Mouse (Mus musculus) spleen, postnatal 36 days (tissue): Measurements from ENCODE around the gene B4galnt2.
"Not testable (repeated sequence)": the region's sequence is repeated elsewhere in the genome, so short reads cannot be mapped to it uniquely, and the experiment has no call there.

Experiments
- DNase-seq, 2 experiments: peaks; one replicate each; pipeline ENCODE4 v3.0.0; 2022; ENCODE audit warnings: low spot score in 2 of 2, mixed read lengths in 1 of 2

The B4galnt2 gene

GRCm38 (mm10) chr11:95914571-95914991 is at the start of gene B4galnt2:
B4galnt2 (minus strand) TSS chr11:95914891.
- no peak for DNase-seq

DNA sequence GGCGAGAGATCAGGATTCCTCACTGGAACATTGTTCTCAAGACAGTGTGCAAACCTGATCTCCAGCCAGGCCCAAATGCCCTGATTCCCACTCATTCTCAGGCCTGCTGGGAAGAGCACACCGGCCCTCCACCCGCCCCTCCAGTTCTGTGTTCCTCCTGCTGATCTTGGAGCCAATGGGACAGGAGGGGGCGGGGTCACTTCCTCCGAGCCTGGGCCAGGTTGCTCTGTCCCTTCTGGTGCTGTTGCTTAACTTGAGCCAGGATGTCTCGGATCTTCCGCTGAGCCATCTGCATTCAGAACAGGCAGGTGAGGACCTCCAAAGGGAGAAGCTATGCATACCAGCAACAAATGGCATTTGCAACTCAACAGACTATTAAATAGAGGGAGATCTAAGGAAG is 48.6 kb upstream of the B4galnt2 start:
- no peak for DNase-seq

- no peak for DNase-seq
Measured at GRCm38 (mm10) chr11:95959152-95959551, 44.5 kb upstream of the B4galnt2 start.

DNA sequence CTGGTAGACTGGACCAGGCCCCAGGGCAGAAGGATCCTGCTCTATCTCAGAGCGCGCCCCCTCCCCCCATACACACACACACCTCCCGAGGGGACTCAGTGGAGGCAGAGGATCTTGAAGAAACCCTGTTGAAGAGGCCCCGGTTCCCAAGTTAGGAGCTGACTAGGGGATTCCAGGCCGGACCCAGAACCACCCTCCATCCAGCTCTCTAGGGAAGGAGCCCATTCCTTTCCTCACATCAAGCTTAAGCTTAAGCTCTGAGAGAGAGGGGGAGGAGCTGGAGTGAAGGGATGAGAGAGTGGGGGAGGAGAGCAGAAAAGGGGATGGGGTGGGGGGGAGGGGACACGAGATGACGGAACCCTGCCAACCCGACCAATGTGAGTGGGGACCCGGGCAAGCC is 43.6 kb upstream of the B4galnt2 start:
- DNase-seq: no peak

GRCm38 (mm10) chr11:95957407-95957806 is 42.7 kb upstream of the B4galnt2 start:
- no peak for DNase-seq

DNA sequence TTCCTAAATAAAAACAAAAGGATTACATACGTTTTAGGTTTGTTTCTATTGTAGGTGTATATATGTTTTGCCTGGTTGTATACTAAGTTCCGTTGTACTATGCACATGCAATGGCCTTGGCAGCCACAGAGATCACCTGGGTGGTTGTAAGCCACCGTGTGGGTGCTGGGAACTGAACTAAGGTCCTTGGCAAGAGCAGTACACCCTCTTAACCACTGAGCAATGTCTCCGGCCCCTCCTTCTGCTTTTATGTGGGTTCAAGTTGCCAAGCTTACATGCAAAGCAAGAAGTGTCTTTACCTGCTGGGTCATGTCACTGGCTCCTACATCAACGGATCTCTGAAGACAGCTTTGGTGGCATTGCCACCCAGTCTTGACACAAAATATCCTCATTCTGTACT is 38.6 kb upstream of the B4galnt2 start:
- DNase-seq: no peak

GRCm38 (mm10) chr11:95945838-95946472 is 31.3 kb upstream of the B4galnt2 start:
- no peak for DNase-seq

- DNase-seq: no peak
Measured at GRCm38 (mm10) chr11:95939828-95940507, 25.3 kb upstream of the B4galnt2 start.

DNA sequence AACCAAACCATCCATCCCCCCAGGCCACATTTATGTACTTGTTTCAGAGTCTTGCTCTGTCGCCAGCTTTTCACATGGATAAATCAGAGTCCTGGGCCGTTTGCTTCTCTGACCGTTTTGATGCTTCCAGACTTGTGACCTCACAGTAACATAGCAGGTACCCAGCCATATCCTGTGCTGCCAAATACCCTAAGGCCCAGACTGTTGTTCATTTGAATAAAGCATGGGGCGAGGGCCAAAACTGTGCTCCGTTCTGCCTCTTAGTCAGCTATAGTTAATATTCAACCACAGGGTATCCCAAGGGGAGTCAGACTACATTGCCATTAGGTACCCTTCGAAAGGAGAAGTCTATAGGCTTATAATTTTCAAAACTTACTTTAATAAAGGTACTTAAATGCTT is 21.7 kb upstream of the B4galnt2 start:
- DNase-seq: no peak

DNA sequence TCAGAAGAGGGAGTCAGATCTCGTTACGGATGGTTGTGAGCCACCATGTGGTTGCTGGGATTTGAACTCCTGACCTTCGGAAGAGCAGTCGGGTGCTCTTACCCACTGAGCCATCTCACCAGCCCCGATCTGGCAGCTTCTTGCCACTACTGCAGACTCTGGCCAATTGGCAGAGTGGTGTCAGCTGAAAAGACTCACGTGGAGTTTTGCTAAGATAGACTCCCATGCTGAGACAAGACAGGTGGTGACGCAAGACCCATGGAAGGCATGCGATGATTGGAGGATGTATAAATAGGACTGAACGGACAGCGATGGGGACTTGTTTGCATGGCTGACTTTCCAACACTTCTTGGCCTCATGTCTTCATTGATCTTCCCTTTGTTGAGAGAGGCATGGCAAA is 17.5 kb upstream of the B4galnt2 start:
- not testable (repeated sequence) for DNase-seq

GRCm38 (mm10) chr11:95926398-95926797 is 11.7 kb upstream of the B4galnt2 start:
- DNase-seq: no peak

DNA sequence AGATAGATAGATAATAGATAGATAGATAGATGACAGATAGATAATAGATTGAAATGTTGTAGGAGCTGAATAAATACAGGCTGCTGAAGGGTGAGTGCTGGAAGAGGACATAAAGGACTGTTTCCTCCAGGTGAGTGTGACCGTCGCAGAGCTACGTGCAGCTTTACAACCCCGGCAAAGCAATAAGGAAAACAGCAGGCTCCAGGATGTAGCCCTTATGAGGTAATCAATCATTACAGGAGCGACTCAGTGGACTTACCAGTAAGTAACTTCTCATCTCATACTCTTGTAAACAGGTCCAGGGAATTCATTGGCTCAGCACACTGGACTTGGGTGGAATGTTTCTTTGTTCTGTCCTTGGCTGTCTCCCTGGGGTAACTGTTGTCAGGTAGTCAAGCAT is 11.3 kb upstream of the B4galnt2 start:
- DNase-seq: no peak

- no peak for DNase-seq
Measured at GRCm38 (mm10) chr11:95924215-95924614, 9.5 kb upstream of the B4galnt2 start.

DNA sequence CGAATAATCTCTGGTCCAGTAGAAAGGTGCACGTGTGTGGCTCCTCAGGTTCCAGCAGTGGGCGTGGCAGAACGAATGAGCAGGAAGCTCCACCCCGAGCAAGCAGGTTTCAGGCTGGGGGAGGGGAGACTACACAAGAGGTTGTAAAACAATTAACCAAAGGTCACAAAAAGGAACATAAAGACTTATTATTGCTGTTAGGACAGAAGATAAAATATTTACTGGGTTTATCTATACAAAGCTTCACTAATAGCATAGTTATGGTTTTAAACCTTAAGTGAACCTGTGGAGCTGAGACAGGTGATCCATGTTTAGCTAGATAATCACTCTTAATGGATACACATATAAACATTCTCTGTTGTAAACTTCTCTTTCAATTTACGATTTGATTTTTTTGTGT is 8.8 kb upstream of the B4galnt2 start:
- DNase-seq: not testable (repeated sequence)

DNA sequence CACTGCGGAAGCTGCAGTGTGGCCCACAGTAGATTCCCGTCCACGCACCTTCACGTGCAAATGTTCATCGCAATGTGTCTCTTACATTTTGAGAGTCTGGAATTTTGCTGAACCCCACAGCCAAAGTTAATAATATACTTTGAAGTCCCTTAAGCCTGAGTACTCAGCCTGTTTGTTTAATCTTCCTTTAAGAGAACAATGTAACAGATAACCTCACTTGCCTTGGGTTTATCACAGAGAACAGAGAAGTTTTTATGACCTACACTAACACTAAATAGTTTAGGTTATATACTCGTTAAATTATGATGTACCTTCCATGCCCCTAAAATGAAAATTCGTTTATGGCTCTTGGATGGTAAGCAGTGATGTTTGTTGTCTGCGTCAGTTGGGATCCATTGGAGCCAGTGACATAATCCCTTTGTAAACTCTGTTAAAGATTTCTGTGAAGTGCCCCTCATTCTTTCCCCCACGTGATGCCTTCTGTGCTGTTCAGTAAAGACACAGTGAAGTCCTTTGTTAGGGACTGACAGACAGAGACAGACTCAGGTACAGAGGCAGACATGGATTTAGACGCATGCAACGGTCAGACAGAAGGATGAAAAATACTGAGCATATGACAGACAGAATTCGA is 7.4 kb upstream of the B4galnt2 start:
- no peak for DNase-seq

GRCm38 (mm10) chr11:95916426-95916825 is 1.7 kb upstream of the B4galnt2 start:
- no peak for DNase-seq

- no peak for DNase-seq
Measured at GRCm38 (mm10) chr11:95915006-95915710, 467 bp upstream of the B4galnt2 start.

DNA sequence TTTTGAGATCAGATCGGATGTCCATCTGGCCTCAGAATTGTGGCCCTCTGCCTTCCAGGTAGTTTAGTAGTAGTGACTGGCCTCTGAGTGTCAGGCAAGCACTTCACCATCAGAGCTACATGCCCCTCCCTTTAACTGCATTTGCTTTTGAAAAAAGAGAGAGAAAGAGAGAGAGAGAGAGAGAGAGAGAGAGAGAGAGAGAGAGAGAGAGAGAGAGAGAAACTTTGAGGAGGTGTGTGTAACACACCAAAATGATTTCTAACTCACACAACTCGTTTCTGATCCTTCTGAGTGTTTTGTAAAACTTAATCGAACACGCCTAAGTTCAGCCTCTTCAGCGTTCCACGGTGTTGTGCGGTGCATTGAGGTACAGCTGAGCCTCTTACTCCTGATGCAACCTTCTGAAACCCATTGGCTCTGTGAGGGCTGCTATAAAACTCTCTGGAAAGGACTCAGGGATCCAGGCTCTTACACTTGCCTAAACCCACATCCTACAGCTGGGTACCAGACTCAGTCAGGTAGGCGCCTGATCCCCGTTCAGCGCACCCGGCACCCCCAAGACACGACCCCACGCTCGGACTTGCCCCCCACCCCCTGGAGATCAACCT is 628 bp downstream of the B4galnt2 start:
- no peak for DNase-seq

DNA sequence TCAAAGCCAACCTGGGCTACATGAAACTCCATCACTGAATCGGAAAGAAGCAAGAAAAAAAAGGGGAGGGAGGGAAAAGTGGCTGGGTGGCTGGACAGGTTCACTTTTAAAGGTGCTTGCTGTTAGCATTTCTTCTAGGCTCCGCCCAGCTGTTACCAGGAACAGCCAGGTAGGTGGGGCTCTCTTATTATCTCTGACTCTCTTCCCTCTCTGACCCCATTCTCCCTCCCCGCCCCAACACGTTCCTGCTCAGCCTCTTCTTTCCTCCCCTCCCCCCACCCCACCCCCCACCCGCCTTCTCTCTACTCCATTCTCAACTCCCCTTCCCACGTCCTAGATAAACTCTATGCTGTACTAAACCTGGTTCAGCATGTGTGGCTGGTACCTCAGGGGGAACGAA is 3.1 kb downstream of the B4galnt2 start:
- no peak for DNase-seq

DNA sequence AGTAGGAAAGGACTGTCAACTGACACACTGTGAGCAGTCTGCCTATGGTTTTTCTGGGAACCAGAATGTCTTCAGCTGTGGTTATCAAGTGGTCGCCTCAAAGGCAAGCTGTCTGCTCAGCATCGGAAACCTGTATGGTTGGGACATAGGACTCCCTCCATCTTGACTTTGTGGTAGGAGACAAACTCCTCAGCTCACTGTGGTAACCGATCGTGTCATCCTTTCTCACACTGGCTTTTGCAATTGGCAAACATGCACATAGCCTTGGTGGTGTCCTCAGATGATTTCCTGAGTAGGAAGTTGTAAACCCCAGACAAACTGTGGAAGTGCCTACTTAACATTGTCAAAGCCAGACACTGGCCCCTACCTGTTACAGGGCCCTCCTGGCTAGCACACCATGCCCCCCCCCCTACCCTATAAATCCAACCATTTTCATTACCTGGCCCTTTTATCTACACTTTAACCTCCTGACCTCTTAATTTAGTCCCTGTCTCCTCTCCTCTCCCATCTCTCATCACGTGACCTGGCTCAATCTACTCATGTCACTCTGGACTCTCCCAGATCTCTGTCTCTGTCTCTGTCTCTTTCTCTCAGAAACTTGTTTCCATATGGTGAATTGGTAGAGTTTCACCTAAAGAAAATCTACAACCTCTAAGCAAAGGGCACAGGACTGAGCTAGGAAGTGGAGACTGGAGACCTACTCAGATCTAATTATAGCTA is 6.7 kb downstream of the B4galnt2 start:
- DNase-seq: no peak

DNA sequence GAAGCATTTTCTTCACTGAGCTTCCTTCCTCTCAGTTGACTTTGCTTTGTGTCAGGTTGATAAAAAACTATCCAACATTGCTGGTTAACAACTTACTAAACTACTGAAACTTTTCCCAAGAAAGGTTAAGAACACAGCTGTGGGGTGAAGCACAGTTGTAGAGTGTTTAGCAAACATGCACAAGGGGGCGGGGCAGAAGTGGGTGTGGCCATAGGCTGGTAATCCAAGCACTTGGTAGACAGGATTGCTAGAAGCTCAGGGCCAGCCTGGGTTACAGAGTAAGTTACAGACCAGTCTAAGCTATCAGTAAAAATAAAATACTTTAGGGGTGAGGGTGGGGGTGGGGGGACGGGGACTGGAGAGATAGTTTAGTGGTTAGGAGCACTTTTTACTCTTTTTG is 10.4 kb downstream of the B4galnt2 start:
- DNase-seq: no peak
